Mouse (Mus musculus) megakaryocyte, embryonic 14.5 days (primary cell): ENCODE data around the gene Zbtb34.

Experiments
- FLI1 ChIP-seq: IDR thresholded peaks from 2 replicates; pipeline ENCODE4 v1.6.1; 2012; ENCODE audit warnings: low read length, inconsistent platforms, mixed read lengths
- GATA1 ChIP-seq: IDR thresholded peaks from 3 replicates; pipeline ENCODE4 v1.6.1; 2012; ENCODE audit warnings: mixed read lengths, low read length, inconsistent platforms, borderline replicate concordance

DNA sequence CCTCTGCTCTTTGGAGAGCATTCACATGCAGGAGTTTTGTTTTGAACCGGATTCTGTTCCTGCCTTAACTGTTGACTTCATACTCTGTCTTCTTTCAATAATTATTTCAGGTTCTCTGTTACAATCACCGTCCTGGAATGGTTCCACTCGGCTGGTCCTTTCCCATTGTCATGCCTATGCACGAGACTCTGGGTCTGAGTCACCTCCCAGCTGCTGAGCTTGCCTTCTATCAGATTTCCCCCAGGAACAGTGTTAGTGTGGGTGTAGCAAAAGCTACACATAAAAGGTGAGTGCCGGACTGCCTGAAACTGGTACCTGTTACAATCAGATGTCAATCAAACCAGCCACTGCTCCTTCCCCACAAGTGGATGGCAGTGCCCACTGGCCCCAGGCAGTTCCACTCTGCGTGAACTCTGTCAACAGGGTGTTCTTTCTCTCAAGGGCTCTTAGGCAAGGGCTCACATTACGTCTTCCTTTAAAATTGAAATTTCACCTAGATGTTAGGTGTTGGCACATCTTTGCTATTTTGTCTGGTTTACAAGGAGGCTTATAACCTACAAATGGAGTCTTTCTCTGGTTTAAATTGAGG lies 73.8 kb downstream of the Zbtb34 start:
- no peak for TF ChIP-seq GATA1
- no peak for TF ChIP-seq FLI1
